Mouse (Mus musculus): Measurements from ENCODE around the gene Clrn3. TPM values are rescaled to one million over a fixed set of nuclear protein-coding genes. Genes with fewer than 3 reads are reported as not detected.
"Not testable (repeated sequence)": the region's sequence is repeated elsewhere in the genome, so short reads cannot be mapped to it uniquely, and the experiment has no call there.

Gene Clrn3
- polyA plus RNA-seq, 1 experiment from 2014 or later, result not detected

DNA sequence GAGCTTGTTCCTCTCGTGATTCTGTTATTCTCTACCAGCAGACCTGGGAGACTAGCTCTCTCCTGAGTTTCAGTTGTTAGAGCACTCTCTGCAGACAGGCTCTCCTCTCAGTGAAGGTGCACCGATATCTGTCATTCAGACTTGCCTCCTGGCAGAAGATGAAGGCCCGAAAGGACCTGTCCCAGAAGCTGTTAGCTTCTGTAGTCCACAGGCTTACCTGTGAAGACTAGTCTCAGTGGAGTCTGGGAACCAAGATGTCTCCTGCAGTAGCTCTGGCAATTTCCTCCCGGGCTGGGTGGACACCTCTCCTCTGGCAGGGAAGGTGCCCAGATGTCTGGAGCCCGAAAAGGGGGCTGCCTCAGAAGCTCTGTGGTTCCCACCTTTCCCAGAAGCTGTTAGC is 21.9 kb downstream of the Clrn3 start:
- H3K9me3 ChIP-seq; ATAC-seq (ENCODE audit: low FRiP score, low read depth); H3K4me1 ChIP-seq; H3K27ac ChIP-seq; H3K9ac ChIP-seq; H3K4me2 ChIP-seq (replicated peaks); H3K36me3 ChIP-seq; H3K27me3 ChIP-seq (replicated peaks); H3K4me3 ChIP-seq: not testable (repeated sequence)
- WGBS, result 94% methylated on average over 5 of the region's 5 CpGs

DNA sequence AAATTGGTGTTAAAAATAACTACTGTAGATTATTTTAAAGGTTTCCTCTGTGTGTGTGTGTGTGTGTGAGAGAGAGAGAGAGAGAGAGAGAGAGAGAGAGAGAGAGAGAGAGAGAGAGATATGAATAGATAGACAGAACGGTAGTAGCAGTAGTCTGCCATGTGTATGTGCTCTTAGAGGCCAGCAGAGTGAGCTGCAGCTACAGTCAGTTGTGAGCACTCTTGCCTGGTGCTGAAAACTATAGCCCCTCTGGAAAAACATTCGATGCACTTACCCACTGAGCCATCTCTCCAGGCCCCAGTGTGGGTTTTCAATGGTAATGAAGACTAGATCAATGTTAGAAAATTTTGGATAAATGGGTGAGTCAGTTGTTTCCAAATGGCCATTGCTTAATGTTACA is 29.1 kb downstream of the Clrn3 start:
- no peaks in the 10 kb centered on the region for H3K27me3 ChIP-seq (replicated peaks)
- H3K9ac ChIP-seq, result no peak overlapping the region
- H3K4me1 ChIP-seq, result no peaks in the 10 kb centered on the region
- H3K4me2 ChIP-seq (replicated peaks), result no peak overlapping the region
- ATAC-seq (ENCODE audit: low FRiP score, low read depth), result no peak
- H3K4me3 ChIP-seq, result no peak overlapping the region
- no peak overlapping the region for H3K27ac ChIP-seq
- no peaks in the 10 kb centered on the region for H3K9me3 ChIP-seq
- no peaks in the 10 kb centered on the region for H3K36me3 ChIP-seq
- 74% methylated on average over 2 of the region's 2 CpGs for WGBS

DNA sequence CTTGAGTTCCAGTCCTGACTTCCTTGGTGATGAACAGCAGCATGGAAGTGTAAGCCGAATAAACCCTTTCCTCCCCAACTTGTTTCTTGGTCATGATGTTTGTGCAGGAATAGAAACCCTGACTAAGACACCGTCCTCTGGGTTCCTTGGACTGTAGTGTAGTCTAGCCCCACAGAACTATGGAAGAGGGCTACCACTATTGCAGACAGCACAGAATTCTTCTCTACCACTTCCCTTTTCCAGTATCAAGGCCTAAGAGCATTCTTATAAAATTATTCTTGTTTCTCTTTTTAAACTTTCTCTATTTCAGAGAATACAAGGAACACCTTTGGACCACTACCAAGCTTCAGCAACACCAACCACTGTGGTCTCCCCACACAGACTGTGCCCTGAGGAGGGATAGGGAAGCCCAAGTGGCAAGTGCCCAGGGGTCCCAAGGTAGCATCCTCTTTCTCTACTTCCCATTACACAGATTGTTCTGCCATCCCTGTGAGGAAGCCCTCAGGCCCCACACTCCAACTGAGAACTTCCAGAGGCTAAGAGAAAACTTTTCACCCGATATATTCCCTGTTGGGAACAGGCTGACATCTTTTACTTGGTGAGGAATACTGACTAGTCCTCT is 29.8 kb downstream of the Clrn3 start:
- Histone ChIP-seq H3K27me3 (replicated peaks) (no peaks in the 10 kb centered on the region), H3K4me3 (no peak overlapping the region), H3K36me3 (no peaks in the 10 kb centered on the region), H3K27ac (no peak overlapping the region), H3K4me2 (replicated peaks) (no peak overlapping the region), H3K4me1 (no peaks in the 10 kb centered on the region), H3K9ac (no peak overlapping the region), H3K9me3 (no peaks in the 10 kb centered on the region)
- 90% methylated on average over 3 of the region's 3 CpGs for WGBS
- ATAC-seq (ENCODE audit: low FRiP score, low read depth), result no peak

DNA sequence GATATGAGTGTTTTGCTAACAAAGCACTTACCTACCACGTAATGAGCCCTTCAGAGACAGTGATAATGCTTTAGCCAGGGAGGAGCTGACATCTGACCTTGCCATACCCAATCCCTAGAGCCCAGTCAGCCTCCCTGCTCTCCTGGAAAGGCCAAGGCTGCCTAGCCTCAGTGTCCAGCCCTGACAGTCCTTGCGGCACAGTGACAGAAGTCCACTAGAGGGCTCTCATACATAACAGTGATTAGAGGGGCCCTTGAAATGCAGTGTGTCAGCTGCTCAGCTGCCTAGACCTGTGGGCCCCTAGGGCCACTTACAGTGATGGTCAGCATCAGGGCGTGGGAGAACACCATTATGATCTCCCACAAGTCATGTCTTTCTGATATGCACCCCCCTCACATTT is 33.2 kb downstream of the Clrn3 start:
- Histone ChIP-seq H3K4me2 (replicated peaks) (no peak overlapping the region), H3K27ac (no peak overlapping the region), H3K9me3 (0 out of 2 replicates have a peak, but pooled peaks cover 5% of the 10 kb centered on the region), H3K27me3 (replicated peaks) (no peaks in the 10 kb centered on the region), H3K36me3 (no peaks in the 10 kb centered on the region), H3K4me3 (no peak overlapping the region), H3K9ac (no peak overlapping the region), H3K4me1 (no peaks in the 10 kb centered on the region)
- WGBS, result 56% methylated on average over 3 of the region's 3 CpGs
- no peak for ATAC-seq (ENCODE audit: low FRiP score, low read depth)

DNA sequence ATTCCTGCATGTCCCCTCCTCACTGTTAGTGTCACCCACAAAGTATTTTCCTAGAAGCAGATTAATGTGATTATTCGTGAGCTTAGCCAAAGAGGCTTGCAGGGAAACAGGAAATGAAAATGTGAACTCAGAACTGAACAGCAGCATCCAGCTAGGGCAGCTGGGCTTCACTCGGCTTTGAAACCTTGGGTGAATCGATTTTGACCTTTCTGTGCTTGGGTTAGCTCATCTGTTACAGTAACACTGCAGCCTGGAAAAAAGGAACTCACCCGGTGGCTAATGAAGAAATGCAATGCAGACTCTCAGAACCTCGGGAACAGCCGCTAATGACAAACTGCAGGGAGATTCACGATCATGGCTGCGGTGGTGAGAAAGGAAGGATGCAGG is 38.0 kb downstream of the Clrn3 start:
- Histone ChIP-seq H3K9me3 (0 out of 2 replicates have a peak, but pooled peaks cover 5% of the 10 kb centered on the region), H3K27me3 (replicated peaks) (no peaks in the 10 kb centered on the region), H3K4me2 (replicated peaks) (no peak overlapping the region), H3K4me1 (peaks cover 7% of the 10 kb centered on the region), H3K27ac (no peak overlapping the region), H3K36me3 (no peaks in the 10 kb centered on the region), H3K9ac (no peak overlapping the region), H3K4me3 (no peak overlapping the region)
- ATAC-seq (ENCODE audit: low FRiP score, low read depth), result no peak
- WGBS, result 63% methylated on average over 8 of the region's 8 CpGs

DNA sequence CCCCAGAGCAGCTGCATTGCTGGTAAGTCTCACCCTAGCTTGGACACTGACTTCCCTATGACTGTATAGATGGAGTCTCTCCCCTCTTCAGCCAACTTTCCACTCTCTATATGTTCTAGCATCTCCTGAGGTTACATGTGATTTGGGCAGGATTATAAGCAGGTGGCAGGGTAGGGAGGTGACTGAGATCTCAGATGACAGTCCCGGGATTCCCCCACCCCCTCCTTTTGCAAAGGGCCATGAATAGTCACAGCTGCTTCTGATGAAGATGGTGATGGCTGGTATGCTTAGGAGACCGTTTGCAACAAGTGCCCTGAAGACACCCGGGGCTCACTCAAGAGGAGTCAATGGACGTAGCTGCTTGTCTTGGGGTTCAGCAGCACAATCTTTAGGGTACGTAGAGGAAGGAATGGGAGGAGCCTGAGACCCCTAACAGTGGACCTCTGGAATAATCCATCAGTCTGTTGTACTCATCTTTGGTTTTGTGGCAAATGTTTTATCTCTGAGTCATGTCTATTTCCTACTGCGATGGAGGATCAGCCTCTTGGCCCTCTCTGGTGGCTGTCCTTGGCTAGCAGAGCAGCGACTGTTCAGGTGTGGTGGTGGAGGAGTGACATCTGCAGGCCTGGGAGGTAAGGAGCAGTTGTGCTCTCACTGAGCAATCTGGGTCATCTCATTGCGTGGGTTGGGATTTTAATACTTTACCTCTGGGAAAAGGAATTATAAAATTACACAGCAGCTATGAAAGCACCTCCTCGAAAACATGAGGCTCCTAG is 38.5 kb downstream of the Clrn3 start:
- no peak overlapping the region for H3K27ac ChIP-seq
- no peak overlapping the region for H3K4me2 ChIP-seq (replicated peaks)
- WGBS, result 85% methylated on average over 9 of the region's 9 CpGs
- no peak overlapping the region for H3K9ac ChIP-seq
- no peaks in the 10 kb centered on the region for H3K36me3 ChIP-seq
- no peak for ATAC-seq (ENCODE audit: low FRiP score, low read depth)
- H3K4me3 ChIP-seq, result no peak overlapping the region
- H3K27me3 ChIP-seq (replicated peaks), result no peaks in the 10 kb centered on the region
- H3K9me3 ChIP-seq, result 0 out of 2 replicates have a peak, but pooled peaks cover 5% of the 10 kb centered on the region
- peaks cover 9% of the 10 kb centered on the region for H3K4me1 ChIP-seq

DNA sequence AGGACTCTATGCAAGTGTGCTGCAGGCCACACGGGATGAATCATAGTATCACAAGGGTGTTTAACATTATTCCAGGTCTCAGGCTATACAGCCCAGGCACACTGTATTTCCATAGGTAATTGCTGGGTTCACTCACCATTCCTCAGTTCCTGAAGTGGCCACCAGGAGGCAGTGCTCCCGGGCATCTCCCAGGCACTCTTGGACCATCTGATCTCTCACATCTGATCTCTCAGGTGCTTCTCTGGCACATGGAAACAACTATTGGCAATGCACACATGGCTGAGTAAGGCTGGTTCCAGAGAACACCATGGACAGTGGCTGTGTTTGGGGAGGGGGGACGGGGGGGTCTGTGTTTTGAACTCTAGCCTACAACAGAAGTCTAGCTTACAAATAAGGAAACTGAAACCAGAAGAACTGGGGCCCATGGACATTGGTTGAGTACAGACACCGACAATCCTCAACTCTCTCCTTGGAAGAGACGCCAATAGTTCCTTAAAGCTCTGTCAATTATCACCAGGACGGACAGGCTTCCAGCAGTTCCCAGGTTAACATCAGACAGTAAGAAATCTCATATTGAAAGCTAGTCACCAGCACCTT is 40.1 kb downstream of the Clrn3 start:
- no peak for ATAC-seq (ENCODE audit: low FRiP score, low read depth)
- Histone ChIP-seq H3K27ac (no peak overlapping the region), H3K4me1 (peaks cover 9% of the 10 kb centered on the region), H3K4me3 (no peak overlapping the region), H3K27me3 (replicated peaks) (peaks cover 6% of the 10 kb centered on the region; the same call in 1 of the 2 replicates), H3K36me3 (no peaks in the 10 kb centered on the region), H3K4me2 (replicated peaks) (no peak overlapping the region), H3K9ac (no peak overlapping the region), H3K9me3 (0 out of 2 replicates have a peak, but pooled peaks cover 5% of the 10 kb centered on the region)
- 77% methylated on average over 6 of the region's 6 CpGs for WGBS

DNA sequence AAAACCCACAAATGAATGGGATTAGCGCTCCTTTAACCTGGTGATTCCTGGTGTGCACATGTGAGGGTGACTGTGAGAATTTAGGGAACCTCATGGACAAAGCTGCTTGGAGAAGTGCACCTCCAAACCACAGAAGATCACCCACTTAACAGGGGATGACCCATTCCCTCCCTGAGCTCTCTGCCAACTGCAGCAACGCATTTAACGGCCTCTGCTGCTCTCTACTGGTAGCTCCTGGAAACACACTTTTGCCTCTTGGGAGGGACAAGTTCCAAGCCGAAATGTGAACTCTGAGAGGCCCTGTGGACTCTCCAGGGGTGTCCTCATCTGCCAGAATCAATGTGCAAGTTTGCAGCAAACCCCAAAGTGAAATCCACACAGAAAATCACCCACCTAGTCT is 41.0 kb downstream of the Clrn3 start:
- H3K9me3 ChIP-seq, result 0 out of 2 replicates have a peak, but pooled peaks cover 5% of the 10 kb centered on the region
- WGBS, result 22% methylated on average over 4 of the region's 4 CpGs
- no peak overlapping the region for H3K4me2 ChIP-seq (replicated peaks)
- peaks cover 6% of the 10 kb centered on the region; the same call in 1 of the 2 replicates for H3K27me3 ChIP-seq (replicated peaks)
- no peaks in the 10 kb centered on the region for H3K36me3 ChIP-seq
- ATAC-seq (ENCODE audit: low FRiP score, low read depth), result no peak
- H3K9ac ChIP-seq, result no peak overlapping the region
- no peak overlapping the region for H3K27ac ChIP-seq
- H3K4me1 ChIP-seq, result peaks cover 9% of the 10 kb centered on the region
- H3K4me3 ChIP-seq, result no peak overlapping the region

DNA sequence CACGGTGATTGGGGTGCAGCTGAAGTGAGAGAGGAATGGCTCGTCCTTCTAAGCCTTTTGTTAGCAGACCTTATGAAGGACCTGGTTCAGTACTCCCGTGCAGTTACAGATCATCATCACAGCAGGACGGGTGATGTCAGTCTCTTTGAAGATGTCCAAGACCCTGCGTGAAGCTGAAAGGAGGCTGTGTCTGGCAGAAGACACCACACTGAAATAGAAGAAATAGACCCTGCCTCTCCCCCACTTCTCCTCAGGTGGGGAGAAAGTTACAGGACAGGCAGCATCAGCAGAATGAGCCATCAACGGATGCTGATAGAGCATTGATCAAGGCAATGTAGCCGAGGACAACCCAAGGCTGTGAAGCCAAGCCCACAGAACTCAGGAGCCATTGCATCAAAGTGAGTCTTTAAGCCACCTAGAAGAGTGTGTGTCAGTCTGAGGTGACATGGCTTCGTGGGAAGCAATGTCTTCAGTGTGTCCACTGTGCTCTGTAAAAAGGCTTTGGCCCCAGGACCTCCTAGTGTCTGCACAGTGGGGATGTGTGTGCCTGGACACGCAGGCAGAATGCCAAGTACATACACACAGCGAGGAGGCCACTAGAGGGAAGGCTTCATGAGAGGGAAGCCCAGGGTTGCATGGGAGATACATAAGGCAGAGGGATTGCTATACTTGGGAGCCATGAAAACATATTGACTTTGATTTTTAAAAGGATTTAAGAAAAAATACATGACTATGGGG is 41.6 kb downstream of the Clrn3 start:
- Histone ChIP-seq H3K9ac (no peak overlapping the region), H3K36me3 (no peaks in the 10 kb centered on the region), H3K9me3 (no peaks in the 10 kb centered on the region), H3K27me3 (replicated peaks) (peaks cover 10% of the 10 kb centered on the region; the same call in 1 of the 2 replicates), H3K4me2 (replicated peaks) (no peak overlapping the region), H3K4me1 (peaks cover 9% of the 10 kb centered on the region), H3K4me3 (no peak overlapping the region), H3K27ac (no peak overlapping the region)
- ATAC-seq (ENCODE audit: low FRiP score, low read depth), result 0 out of 2 replicates have a peak, but pooled peaks have one; percentile 42
- 37% methylated on average over 10 of the region's 10 CpGs for WGBS

DNA sequence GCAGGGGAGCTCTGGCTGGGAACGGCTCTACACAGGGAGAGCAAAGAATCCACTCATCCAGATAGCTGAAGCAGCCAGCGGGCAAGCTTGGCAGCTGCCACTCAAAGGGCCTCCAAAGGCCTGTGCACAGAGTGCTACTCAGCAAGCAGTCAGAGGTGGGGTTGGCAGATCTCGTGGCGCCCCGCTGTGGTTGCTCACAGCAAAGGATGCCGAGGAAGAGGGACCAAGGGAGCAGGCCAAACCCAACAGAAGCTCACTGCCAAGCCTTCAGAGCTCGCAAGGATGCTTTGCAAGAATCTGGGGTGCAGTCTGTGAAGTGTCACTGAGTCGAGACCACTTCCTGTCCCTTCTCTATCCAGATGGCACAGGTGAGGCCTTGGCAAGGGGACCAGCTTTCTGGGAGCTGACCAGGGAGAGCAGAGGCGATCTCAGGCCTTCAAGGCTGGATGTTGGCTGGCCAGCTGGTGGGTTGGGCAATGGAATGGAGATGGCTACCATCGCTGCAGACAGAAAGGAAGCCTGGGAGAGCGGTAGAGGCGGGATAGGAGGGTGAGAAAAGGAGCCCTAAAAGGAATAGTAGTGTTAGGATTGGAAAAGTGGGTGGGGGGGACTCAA is 42.6 kb downstream of the Clrn3 start:
- WGBS, result 13% methylated on average over 12 of the region's 12 CpGs

DNA sequence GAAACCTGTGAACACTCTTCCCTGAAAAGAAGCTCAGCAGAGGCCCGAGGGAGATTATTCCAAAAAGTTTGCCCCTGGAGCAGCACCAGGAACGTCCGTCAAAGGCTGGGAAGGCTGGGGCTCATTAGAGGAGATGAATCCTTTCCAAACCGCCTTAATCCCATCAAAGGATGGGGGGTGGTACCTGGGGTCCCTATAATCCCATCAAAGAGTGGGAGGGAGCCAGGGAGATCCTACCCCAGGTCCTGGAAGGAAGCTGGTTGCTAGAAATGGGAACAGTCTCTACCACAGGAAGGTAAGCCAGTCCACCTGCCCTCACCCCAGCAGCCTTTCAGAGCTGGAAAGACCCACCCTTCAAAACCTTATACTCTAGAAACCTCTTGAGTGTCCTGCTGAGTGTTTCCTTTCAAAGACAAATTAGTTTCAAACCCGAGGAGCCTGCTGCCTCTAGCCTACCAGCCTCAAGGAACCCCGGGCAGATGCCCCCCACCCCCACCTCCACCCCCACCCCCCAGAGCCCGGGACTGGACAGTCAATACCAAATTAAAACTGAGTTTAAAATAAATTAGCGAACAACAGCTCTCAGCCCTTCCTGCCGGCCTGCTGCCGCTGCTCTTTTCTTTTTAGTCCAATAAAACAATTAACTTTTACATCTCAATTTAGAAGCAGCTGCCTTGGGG is 43.2 kb downstream of the Clrn3 start:
- ATAC-seq (ENCODE audit: low FRiP score, low read depth), result peak; percentile 41; the same call in 1 of the 2 replicates
- Histone ChIP-seq H3K4me2 (replicated peaks) (no peak overlapping the region), H3K4me1 (peaks cover 9% of the 10 kb centered on the region), H3K27me3 (replicated peaks) (peaks cover 10% of the 10 kb centered on the region; the same call in 1 of the 2 replicates), H3K36me3 (no peaks in the 10 kb centered on the region), H3K9ac (no peak overlapping the region), H3K9me3 (no peaks in the 10 kb centered on the region), H3K4me3 (no peak overlapping the region), H3K27ac (no peak overlapping the region)
- 10% methylated on average over 10 of the region's 10 CpGs for WGBS

More for the DNA sequence above, 42.6 kb downstream of the Clrn3 start:
- ATAC-seq (ENCODE audit: low FRiP score, low read depth), result peak; percentile 73
- Histone ChIP-seq H3K4me1 (peaks cover 9% of the 10 kb centered on the region), H3K36me3 (no peaks in the 10 kb centered on the region), H3K4me3 (no peak overlapping the region), H3K9ac (no peak overlapping the region), H3K27me3 (replicated peaks) (peaks cover 10% of the 10 kb centered on the region; the same call in 1 of the 2 replicates), H3K4me2 (replicated peaks) (no peak overlapping the region), H3K9me3 (no peaks in the 10 kb centered on the region), H3K27ac (no peak overlapping the region)

All from neural tube, embryonic 12.5 days (tissue).